Mouse (Mus musculus): ENCODE measurements at regions not wholly inside any gene's neighbourhood (a gene's known extent, or its start where the extent isn't known, plus 50 kb on each side); places are given as distances from the start of the nearest gene placed in this dataset.
"Not testable (repeated sequence)": the region's sequence is repeated elsewhere in the genome, so short reads cannot be mapped to it uniquely, and the experiment has no call there.

DNA sequence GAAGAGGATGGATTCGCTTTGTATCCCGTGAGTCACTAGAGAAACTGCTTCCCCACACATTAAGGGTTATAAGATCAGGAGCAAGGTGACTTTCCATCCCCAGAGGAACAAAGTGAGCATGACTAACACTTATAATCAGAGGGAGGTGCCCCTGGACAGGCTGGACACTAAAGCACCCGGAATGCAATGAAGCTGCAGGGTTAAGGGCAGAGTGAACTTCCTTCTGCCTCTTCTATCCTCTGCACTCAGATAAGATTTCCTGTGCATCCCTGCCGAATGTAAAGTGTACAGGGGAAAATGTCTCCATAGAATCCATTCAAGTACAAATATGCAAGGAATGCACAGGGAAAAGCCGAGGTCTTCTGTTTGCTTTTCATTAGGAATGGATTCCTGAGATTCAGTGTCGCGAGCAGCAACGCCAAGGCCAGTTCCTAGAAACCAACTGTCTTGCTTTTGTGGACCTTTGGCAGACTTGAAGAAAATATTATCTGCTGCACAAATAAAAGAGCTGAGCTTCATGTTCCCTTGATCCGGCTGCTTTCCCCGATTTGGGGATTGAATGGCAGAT, 58.5 kb upstream of the Fbxl7 start:
- DNase-seq, result no peak

- DNase-seq, result no peak
Observed at GRCm38 (mm10) chr15:26958980-26959379, 63.6 kb upstream of the Fbxl7 start.

DNA sequence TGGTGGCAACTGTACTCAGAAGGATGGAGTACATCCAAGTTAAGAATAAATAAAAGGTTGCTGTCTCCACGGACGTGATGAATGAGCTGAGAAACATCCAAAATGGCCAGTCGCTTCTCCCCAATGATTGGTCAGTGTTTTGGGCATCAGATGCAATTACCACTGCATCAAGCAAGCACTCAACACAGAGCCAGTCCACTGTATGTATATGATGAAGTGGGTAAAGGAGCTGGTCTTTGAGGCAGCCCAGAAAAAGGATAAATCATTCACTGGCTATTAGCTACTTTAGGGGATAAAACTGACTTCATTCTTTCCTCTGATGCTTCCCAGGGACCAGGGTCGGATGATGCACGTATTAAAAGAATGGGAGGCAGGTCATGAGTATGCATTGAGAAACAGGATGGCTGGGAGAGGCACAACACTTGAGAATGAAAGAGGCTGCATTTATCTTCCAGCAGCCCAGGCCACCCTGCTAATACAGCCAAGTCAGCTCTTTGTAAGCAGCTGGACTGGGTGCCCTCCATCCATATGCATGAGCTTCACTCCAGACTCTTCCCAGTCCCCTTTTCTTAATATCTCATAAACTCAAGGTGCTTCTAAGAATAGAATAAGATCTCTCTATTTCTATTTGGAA, 73.1 kb upstream of the Fbxl7 start:
- no peak for DNase-seq

DNA sequence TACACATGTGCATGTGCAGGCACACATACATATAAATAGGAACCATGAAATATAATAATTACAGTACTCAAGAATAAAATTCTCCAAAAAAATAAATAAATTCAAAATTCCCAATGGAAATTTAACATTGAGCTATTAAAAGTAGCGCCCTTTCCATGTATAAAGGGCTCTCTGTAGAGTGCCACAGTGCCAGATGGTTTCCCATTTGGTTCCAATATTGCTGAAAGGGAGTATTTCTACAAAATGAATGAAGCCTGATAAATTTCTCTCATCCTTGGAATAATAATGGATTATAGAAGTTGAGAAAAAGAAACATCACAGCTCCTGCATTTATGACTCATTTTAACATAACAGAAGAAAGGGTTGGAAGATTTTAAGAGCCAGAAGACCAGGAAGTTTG, 75.4 kb upstream of the Fbxl7 start:
- no peak for DNase-seq

GRCm38 (mm10) chr15:26993054-26993453, 97.7 kb upstream of the Fbxl7 start:
- DNase-seq, result no peak

DNA sequence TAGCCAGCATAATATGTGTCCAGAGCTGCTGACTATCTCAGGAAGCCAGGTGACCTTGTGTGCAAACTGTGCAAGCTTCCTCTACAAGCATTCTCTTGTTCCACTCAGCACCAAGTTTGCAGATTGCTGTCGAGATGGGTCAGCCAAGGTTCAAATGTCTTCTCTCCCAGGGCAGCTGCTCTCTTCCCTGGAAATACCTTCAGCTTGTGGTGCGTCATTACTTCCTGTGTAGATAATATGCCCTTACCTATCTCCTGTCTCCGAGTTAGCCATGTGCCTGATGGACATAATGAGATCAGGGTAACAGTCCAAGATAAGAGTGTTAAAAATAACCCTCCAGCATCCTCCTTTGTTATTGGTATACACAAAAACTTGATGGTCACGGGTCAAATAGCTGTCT, 113.7 kb upstream of the Fbxl7 start:
- DNase-seq, result no peak

- DNase-seq, result no peak
Observed at GRCm38 (mm10) chr15:27013906-27014658, 118.7 kb upstream of the Fbxl7 start.

- DNase-seq, result no peak
Observed at GRCm38 (mm10) chr15:27014659-27014974, 119.2 kb upstream of the Fbxl7 start.

GRCm38 (mm10) chr15:27020471-27020870, 125.1 kb upstream of the Fbxl7 start:
- no peak for DNase-seq

GRCm38 (mm10) chr15:27033261-27033660, 137.9 kb upstream of the Fbxl7 start:
- no peak for DNase-seq

DNA sequence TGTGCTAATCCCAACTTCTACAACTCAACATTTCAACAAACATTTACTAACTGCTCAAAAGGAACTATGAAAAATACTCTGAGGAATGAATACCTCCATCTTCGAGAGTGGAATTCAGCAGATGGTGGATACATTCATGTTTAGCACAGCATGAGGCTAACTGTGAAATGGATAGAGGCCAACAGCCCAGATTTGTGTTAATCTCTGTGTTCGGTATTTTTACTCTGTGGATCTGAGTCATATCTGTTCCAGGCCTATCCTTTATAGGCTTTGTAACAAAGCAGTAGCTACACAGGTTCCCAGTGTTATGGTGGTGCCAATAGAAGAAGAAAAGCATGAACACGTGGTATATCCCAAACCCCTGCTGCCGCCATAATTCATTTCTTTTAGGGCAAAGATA, 148.4 kb upstream of the Fbxl7 start:
- peak; percentile 62 to 69 for DNase-seq

DNA sequence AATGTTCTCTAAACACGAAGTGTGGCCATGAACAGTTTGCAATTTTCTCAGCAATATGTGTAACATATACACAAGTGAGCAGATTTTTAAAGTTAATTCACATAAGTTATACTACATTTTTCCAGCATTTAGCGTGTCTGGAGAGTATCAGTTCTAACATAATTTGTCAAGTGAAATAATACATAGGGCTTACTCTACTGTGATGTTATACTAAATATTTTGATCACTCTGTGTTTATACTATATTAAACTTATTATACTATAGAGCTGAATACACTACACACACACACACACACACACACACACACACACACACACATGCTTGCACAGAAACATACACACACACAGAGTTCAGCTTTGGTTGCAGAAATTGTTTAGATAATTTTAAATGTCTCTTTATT, 155.3 kb upstream of the Fbxl7 start:
- DNase-seq, result no peak

DNA sequence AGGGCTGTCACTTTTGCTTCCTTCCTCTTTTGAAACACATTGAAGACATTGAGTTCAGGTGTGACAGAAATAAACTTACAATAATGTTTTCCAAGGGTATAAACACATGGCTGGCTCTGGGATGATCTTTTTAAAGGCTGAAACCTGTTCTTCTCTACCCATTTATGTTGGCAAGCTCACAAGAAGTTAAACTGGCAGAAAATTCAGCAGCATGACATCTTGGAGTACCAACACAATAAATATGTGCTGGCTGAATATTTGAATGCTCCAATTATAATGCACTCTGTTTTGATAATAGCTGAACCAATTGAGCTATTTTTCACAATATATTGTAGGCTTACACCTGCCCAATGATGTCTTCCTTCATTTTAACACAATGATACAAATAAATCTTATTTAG, 168.1 kb upstream of the Fbxl7 start:
- peak; percentile 25 to 66 for DNase-seq

- peak; percentile 89 to 92 for DNase-seq
Observed at GRCm38 (mm10) chr15:27063971-27064370, 168.6 kb upstream of the Fbxl7 start.

GRCm38 (mm10) chr15:27067691-27068090, 172.3 kb upstream of the Fbxl7 start:
- no peak for DNase-seq

DNA sequence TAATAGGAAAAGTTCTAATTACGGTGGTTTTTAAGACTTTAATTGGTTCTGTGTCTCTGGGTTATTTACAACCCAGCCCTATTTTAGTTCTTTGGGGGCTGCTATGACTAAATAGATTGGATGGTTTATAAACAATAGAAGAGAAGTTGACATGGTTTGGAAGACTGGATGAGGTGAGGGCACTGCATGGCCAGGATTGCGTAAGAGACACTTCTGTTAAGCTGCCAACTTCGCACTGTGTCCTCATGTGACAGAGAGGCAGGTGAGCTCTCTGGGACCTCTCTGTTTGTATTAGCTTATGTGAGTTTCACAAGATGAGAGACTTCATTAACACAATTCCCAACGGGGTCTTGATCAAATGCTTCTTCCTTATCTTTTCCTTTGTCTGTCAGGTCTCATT, 182.5 kb upstream of the Fbxl7 start:
- no peak for DNase-seq

- DNase-seq, result no peak
Observed at GRCm38 (mm10) chr15:27082826-27083225, 187.4 kb upstream of the Fbxl7 start.

DNA sequence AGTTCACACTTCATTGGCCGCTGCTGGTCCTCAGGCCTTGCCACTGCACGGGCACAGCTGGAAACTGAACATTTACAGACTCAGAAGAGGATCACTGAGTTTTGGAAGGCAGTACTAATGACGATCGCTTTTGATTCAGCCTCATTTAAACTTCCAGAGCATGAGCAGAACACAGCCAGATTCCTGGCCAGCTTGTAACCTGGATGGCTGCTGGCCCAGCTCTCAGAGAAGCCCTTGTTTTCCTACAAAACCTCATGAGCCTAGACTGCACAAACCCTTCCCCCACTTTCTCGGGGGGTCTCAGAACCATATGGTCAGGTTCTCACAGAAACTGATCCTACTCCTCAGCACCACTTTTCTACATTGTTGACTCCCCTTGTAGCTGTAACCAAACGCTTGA, 188.2 kb upstream of the Fbxl7 start:
- DNase-seq, result peak; percentile 28 to 35

DNA sequence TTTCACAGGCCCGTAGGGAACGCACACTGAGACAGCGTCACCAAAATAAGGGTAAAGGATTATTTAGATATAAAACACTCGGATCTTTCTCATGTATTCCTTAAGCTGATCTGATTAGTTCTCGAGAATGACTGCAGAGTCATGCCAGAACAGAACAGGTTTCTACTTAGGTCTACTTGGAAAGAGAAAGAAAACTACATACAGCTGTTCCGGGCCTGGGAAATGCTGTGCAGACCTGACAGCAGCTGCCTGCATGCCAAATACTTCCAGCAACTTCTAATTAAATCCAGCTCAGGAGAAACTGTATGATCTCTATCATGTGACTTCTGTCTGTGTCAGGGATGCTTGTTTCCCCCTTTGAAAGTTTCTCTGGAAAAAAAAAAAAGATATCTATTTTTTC, 193.8 kb upstream of the Fbxl7 start:
- DNase-seq, result no peak

GRCm38 (mm10) chr15:27094102-27094501, 198.7 kb upstream of the Fbxl7 start:
- DNase-seq, result no peak

DNA sequence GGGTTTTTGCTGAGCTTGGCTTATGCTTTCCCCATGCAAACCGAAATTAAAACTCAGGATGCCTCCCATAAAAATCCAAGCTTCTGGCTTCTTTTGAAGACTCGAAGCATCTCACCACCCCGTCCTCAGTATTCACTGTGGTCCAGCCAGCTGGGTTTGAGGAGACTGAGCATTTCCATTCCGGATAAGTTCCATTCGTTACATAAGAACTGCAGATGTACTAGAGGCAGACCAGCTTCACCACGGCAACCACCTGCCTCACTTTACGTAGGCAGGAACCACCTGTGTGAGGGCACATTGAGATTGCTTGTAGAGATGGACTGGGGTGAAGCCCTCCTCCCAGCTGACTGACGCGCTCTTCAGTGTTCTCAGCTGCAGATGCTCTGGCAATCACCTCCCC, 199.9 kb upstream of the Fbxl7 start:
- no peak for DNase-seq

DNA sequence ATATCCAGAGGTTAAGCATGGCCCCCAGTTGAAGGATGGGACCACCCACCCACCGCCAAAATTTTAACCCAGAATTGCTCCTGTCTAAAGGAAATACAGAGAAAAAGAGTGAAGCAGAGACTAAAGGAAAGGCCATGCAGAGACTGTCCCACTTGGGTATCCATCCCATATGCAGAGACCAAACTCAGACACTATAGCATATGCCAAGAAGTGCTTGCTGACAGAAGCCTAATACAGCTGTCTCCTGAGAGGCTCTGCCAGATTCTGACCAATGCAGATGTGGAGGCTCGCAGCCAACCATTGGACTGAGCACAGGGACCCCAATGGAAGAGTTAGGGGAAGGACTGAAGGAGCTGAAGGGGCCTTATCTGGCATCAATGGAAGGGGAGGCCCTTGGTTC, 206.2 kb upstream of the Fbxl7 start:
- not testable (repeated sequence) for DNase-seq

DNA sequence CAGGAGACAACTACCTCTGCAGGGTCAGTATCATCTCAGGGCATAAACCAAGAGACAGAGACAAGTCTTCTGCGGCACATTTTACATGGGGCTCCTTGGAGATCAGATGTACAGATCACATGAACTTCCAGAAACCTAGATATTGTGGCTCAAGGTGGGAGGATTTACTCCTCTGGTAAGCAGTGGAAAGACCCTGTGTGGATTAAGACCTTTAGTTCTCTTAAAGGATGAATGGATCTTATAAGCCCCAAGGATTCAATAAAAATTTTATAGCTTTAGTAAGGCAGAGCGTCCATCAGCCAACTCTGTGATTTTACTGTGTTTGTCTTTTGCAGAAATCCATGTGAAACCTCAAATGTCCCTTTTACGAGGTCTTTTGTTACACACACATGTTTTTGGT, 213.8 kb upstream of the Fbxl7 start:
- DNase-seq, result no peak

- no peak for DNase-seq
Observed at GRCm38 (mm10) chr15:27129697-27130096, 234.3 kb upstream of the Fbxl7 start.

DNA sequence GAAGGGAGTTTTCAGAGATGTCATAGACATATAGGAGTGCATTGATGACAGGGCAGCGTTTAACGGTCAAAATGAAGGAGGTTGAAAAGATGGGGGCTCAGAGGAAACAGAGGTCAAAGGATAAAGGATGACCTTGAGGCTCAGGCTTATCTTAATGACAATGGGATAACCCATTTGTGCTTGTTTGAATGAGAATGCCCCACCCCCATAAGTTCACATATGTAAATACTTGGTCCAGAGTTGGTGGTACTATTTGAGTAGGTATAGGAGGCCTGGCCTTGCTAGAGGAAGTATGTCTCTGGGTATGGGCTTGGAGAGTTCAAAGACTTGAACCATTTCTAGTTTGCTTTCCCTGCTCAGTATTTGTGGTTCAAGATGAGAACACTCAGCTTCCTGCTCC, 237.4 kb upstream of the Fbxl7 start:
- DNase-seq, result no peak

Measured in cerebellum, postnatal 14 days (tissue).